Mouse (Mus musculus): ENCODE results near the gene Stk25. TPM values are rescaled to one million over a fixed set of nuclear protein-coding genes. Genes with fewer than 3 reads are reported as not detected.
"Not testable (repeated sequence)": the region's sequence is repeated elsewhere in the genome, so short reads cannot be mapped to it uniquely, and the experiment has no call there.

Gene Stk25
- 100 to 1,000 TPM; 382 to 402 TPM for total RNA-seq (2021)
- long read RNA-seq, experiment 1, full-length matches to known transcripts: 414 of 478 reads
- long read RNA-seq, experiment 1, partial matches to known transcripts: 34 of 478 reads
- long read RNA-seq, experiment 1, other reads (novel, unspliced or antisense): 30 of 478 reads
- long read RNA-seq, experiment 2, full-length matches to known transcripts: 325 of 387 reads
- long read RNA-seq, experiment 2, partial matches to known transcripts: 21 of 387 reads
- long read RNA-seq, experiment 2, other reads (novel, unspliced or antisense): 41 of 387 reads

DNA sequence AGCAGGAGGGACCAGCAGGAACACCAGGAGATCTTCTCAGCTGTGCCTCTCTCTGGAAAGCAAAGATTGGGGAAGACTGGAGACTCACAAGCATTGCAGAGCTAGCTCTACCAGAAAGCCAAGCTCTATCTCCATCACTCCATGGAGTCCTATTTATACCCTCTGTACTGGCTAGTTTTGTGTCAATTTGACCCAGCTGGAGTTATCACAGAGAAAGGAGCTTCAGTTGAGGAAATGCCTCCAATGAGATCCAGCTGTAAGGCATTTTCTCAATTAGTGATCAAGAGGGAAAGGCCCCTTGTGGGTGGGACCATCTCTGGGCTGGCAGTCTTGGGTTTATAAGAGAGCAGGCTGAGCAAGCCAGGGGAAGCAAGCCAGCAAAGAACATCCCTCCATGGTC, at the start of gene Stk25:
Gene Stk25, minus strand, starts transcription at position 101 of the 400 bp plus-strand sequence.
- intact Hi-C loops (cut with DNase I); DNase-seq (ENCODE audit: low spot score in 2 of 2): not testable (repeated sequence)

DNA sequence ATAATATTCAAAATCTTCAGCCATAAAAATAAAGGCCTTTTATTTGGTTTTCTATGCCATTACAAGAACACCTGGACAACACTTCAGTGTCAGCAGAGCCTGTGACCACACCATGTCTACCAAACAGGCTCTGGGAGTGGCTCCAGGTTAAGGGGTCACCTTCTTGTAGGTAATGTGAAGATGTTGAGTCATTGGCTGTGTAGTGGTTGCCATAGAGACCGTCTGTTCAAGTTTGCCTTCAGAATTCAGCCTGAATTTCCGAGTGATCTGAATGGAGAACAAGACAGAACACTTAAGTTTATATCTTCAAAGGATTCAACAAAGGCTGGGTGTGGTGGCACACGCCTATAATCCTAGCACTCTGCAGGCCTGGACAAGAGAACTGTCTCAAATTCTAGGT, 46.9 kb upstream of the Stk25 start:
- intact Hi-C loops (cut with DNase I): no loop called here
- DNase-seq (ENCODE audit: low spot score in 2 of 2): no peak

DNA sequence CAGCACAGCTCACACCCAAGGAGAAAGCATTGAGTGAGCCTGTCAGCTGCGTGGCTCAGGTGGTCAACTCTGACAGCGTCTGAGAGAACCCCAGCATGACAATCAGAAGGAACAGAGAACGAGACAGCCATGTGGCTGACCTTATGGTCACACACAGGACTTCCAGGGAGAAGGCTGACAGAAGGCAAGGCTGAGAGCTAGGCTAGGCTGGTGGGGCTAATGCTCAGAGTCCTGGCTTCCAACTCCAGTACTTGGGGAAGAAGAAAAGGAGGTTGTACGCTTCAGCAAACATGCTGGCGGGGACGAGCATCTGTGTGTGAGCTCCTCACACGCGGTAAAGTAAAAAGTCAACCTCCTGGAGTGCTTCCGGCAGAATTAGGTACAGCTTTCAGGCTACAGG, 45.9 kb upstream of the Stk25 start:
- intact Hi-C loops (cut with DNase I): no loop called here
- DNase-seq (ENCODE audit: low spot score in 2 of 2): no peak

DNA sequence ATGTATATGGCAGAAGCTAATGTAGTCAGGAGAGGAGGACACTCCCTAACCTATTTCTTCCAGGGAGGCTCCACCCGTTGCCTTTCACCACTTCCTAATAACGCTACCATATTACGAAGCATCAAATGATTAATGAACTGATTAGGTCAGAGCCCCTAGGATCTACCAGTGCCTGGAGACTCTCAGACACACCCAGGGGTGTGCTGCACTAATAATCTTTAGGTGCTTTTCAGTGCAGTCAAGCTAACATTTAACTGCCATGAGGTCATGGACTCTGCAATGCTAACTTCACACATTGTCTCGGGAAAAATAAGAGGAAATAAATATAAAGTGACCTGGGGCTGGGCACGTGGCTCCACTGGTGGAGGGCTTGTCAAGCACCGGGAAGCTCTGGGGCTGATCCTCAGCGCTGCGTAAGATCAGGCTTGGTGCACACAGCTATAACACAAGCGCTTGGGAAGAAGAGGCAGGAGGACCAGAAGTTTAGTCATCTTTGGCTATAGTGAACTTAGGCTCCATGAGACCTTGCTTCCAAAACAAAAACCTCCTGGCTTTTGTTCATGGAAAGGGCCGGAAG, 45.1 kb upstream of the Stk25 start:
- intact Hi-C loops (cut with DNase I): no loop called here
- DNase-seq (ENCODE audit: low spot score in 2 of 2): no peak

DNA sequence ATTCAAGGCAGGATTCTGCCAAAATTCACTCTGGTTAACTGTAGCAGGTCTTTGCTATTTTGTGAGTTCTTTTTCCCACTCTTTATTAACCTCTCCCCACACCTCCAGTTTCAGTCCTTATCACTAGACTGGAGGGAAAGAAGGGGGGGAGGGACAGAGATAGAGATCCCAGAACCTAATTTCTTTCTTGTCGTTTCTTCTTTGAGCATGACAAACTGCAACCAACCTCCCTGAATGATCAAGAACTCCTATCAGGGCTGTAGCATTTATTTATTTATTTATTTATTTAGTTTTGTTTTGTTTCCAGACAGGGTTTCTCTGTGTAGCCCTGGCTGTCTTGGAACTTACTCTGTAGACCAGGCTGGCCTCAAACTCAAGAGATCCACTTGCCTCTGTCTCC, 43.6 kb upstream of the Stk25 start:
- intact Hi-C loops (cut with DNase I): no loop called here
- no peak for DNase-seq (ENCODE audit: low spot score in 2 of 2)

DNA sequence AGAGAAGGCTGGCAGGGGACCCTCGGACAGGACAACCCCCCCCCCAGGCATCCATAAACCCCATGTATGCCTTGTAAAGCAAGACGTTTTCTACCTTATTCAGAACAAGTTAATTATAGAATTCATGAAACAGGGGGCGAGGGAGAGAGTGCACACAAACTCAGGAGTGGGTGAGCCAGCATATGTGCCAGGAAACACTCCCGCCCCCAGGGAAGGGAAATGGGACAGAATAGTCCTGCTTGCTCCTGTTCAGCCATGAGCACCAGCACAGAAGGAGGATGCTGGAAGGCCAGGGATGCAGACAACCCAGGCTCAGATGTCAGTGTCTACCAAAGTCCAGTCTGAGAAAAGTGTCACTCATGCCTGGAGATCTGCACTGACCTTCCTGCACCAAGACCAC, 40.7 kb upstream of the Stk25 start:
- DNase-seq (ENCODE audit: low spot score in 2 of 2): peak; percentile 68 to 77
- intact Hi-C loops (cut with DNase I): no loop called here

DNA sequence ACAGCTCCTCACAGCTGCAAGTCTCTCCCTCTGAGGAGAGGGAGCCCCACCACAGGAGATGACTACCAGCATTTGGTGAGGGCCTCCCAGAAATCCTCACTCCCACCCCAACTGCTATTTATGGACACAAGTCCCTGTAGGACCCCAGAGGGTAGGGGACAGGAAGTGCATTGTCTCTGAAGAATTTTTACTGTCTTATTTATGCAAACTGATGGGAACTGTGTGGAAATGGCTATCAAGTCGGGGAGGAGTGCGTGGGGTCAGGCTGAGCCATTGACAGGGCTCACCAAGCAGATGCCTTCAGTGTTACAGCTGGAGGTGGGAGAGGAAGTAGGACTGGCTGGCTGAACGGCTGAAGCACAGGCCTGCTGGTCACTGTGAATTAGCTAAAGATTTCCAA, 38.9 kb upstream of the Stk25 start:
- intact Hi-C loops (cut with DNase I): no loop called here
- DNase-seq (ENCODE audit: low spot score in 2 of 2): no peak

DNA sequence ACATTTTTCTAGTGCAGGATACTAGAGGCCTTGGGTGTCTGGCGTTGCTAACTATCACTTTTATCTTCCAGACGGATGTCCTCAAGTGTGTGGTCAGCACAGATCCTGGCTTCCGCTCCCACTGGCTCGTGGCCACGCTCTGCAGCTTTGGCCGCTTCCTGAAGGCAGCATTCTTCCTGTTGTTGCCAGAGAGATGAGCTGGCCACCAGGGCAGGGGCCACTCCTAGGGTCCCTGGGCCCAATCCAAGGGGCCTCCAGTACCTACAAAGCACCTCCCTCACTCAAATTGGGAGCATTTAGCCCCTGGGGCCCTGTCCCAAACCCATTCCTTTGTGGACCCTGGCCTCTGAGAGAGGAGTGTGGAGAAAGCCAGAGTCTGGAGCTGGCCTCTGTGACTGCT, 36.5 kb upstream of the Stk25 start:
- DNase-seq (ENCODE audit: low spot score in 2 of 2): no peak
- intact Hi-C loops (cut with DNase I): no loop called here

DNA sequence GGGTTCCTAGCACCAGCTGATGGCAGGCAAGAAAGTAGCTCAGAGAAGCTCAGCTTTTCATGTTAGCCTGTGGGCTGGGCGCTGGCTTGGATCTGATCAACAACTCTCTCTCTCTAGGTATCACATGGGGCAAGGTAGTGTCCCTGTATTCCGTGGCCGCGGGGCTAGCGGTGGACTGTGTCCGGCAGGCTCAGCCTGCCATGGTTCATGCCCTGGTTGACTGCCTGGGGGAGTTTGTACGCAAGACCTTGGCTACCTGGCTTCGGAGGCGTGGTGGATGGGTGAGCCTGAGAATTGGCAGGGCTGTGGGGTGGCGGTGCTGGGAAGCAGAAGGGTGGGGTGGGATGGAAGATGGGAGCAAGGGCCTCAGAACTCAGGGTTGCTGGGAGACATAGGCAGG, 35.5 kb upstream of the Stk25 start:
- DNase-seq (ENCODE audit: low spot score in 2 of 2): no peak
- intact Hi-C loops (cut with DNase I): no loop called here

DNA sequence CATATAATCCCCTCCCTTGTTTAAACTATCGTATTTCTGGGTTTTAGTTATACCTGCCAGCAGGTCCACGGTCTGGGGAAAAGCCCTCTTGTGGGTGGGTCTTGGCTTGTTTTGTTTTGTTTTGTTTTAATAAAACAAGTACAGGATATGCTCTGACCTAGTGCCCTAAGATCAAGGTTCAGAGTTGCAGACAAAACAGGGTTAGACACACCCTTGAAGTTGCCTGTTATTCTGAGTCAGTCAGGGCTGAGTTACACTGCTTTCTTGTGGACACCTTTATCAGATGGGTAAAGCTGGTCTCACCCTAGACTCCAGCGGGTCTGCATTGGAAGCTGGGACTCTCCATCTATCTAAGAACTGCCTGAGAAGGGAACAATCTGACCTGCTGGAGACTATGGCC, 35.0 kb upstream of the Stk25 start:
- DNase-seq (ENCODE audit: low spot score in 2 of 2): no peak
- intact Hi-C loops (cut with DNase I): no loop called here

DNA sequence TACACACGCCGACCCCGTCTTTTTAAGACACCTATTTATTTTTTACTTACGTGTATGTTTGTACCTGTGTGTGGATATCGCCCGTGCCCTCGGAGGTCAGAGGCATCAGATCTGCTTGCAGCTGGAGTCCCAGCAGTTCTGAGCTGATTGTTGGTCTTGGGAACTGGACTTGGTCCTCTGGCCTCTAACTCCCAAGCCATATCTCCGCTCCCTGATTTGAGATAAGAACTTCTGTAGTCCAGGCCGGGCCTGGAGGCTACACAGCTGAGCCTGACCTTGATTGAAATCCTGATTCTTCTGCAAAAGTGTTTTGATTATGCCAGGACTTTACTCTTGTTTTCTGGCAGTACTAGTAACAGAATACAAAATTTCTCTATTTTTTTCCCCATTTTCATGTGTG, 34.3 kb upstream of the Stk25 start:
- no peak for DNase-seq (ENCODE audit: low spot score in 2 of 2)
- intact Hi-C loops (cut with DNase I): no loop called here

DNA sequence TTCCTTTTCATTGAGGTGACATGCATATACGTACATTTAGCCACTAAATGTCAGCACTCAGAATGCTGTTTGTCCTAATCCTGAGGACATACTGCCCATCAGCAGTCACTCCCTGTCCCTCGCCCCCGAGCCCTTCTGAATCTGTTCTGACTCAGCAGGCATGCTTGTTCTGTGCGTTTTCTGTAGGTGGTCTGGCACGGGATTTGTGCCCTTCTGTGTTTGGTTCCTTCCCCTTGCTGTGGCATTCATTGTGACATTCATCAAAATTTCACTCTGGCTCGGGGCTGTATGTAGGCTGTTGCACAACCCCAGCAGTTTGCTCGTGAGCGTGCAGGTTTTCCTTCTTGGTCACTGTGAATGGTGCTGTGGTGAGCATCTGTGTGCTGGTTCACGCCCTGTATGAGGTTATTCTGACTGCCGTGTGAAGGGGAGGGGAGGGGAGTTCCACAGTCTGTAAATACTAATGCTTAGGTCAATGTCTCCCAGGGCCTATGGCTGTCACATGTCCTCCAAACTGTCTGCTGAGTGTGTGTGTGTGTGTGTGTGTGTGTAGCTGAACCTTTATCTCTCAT, 33.4 kb upstream of the Stk25 start:
- DNase-seq (ENCODE audit: low spot score in 2 of 2): peak in 1 of 2 experiments; percentile 54
- intact Hi-C loops (cut with DNase I): no loop called here

DNA sequence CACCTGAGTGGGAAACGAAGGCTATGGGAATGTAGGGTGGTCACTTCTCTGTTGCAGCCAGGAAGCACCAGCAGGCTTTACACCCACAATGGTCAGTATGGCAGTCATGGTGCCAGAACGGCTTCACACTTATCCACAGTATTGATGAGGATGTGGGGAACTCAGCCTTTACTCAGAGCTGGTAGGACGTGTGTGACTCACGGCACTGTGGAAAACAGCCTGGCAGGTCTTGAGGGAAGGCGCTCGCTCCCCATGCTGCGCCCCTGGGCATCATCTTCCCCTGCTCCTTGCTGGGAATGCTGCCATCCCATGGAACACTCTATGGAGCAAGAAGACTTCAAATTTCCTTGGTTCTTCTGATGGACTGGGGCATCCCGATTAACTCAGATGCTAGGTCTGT, 32.6 kb upstream of the Stk25 start:
- DNase-seq (ENCODE audit: low spot score in 2 of 2): no peak
- intact Hi-C loops (cut with DNase I): no loop called here

DNA sequence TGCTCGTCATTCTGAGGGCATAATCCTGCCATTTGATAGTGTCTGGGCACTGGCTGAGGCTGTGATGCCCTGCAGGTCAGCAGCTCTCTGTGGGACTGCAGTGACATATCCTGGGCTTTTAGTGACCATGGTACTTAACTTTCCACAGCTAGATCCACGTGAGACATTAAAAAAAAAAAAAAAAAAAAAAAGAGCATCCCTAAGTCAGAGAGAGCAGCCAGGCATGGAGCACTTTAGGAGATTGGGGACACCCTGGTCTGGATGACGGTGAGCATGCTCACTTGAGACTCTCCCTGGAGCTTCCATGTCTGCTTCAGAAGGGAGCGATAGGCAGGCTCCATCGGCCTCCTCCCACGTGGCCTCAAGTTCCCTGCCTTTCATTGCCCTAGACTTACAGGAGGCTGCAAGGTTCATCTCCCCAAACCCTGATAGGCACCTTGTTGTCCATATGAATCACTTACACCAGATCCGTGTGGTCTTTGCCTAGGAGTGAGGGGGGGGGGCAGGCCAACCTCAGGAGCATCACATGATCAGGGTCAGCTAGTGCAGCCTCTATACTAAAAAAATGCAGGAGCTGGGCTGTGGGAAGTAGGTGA, 31.5 kb upstream of the Stk25 start:
- intact Hi-C loops (cut with DNase I): no loop called here
- DNase-seq (ENCODE audit: low spot score in 2 of 2): no peak

DNA sequence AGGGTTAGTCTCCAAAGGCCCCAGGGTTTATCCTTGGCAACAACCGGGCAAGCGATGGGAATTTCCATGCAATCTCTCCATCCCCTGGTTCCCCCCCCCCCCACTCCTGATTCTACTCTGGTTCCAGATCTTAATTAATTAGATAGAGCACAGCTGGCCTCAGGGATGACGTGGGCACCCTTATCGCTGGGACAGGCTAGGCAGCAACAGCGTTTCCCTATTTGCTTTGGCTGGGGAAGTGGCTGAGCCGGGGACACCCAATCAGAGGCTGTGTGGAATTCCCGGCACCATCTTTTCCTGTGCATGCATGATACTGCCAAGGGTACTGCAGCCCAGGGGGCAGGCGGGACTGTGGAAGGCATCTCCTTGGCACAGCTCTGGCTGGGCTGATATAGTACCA, 29.7 kb upstream of the Stk25 start:
- no peak for DNase-seq (ENCODE audit: low spot score in 2 of 2)
- intact Hi-C loops (cut with DNase I): no loop called here

DNA sequence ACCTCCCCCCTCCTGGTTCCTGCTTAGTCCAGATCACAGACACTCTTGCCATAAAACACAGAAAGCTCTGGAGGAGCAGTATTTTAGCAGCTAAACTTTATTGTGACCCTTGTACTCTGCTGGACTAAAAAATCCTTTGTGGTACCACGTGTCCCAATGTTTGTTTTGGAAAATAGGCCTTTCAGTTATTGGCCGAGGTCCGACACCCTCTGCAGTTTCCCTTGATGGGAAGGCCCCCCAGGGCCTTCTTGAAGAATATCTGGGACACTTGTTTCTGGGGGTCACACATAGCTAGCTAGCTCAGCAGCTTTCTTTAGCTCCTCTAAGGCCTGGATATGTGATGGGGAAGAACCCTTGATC, 28.5 kb upstream of the Stk25 start:
- intact Hi-C loops (cut with DNase I): no loop called here
- DNase-seq (ENCODE audit: low spot score in 2 of 2): no peak

DNA sequence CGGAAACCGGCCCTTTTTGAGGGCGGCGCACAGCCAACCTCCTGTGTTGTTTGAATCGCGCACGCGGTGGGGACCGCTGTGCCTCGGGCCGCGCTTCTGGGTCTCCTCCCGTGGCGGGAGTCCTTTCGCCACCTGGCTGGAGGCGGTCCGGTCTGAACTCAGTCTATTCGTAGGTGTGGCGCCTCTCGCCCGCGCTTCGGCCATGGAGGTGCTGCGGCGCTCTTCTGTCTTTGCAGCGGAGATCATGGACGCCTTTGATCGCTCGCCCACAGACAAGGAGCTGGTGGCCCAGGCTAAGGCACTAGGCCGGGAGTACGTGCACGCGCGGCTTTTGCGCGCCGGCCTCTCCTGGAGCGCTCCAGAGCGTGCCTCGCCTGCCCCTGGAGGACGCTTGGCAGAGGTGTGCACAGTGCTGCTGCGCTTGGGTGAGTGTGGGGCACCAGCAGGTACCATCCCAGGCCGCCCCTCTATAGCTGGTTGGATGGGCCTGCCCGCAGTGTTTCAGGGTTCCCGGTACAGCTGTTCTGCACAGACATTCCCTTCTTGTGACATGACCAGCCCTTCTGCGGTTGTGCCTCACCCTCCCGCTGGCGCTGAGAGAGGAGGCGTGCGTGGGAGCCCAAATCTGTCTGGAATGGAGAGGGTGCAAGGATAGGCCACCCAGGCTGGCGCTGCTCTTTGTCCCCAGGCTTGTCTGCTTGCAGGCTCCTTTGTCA, 27.9 kb upstream of the Stk25 start:
- intact Hi-C loops (cut with DNase I): no loop called here

DNA sequence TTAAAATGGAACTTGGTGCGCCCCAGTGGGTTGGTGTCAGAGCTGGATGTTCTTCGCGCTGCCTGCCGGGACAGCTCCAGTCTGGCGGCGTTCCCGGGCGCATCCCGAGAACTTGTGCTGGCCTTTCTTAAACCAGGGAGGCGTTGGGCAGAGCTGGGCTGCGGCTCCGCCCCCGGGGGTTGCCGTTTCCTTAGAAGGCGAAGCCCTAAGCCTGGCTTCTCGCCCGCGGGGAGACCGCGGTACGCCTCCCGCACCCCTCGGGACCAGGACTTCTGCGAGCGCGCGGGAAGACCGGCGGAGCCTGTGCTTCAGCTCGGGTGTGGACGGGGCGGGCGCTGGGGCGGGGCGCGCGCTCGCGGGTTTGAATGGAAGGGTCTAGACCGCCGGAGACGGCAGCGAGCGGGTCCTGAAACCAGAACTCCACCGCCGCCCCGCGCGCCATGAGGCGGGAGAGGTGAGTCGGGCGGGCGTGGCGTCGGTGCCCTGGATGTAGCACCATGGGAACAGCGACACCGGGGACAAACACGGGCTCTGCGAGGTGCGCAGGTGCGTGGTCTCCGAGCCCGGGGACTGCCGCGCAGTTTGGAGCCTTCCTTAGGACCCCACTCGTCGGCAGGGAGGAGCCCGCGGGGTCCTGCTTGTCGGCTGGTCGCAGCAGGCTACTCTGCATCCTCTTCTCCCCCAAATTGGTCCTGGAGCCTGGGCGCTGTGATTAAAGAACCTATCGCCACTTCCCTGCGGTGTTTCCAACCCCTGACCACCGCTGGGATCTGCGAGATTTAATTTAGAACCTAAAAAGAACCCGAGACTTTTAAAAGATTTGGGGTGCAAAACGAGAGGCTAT, 27.2 kb upstream of the Stk25 start, which contains the start of gene Bok:
Gene Bok, plus strand, starts transcription at position 260 of the 844 bp plus-strand sequence.
- peak; percentile 67 to 71 for DNase-seq (ENCODE audit: low spot score in 2 of 2)
- intact Hi-C loops (cut with DNase I): no loop called here

More for the DNA sequence above, 27.9 kb upstream of the Stk25 start:
- DNase-seq (ENCODE audit: low spot score in 2 of 2): peak; percentile 59 to 66

DNA sequence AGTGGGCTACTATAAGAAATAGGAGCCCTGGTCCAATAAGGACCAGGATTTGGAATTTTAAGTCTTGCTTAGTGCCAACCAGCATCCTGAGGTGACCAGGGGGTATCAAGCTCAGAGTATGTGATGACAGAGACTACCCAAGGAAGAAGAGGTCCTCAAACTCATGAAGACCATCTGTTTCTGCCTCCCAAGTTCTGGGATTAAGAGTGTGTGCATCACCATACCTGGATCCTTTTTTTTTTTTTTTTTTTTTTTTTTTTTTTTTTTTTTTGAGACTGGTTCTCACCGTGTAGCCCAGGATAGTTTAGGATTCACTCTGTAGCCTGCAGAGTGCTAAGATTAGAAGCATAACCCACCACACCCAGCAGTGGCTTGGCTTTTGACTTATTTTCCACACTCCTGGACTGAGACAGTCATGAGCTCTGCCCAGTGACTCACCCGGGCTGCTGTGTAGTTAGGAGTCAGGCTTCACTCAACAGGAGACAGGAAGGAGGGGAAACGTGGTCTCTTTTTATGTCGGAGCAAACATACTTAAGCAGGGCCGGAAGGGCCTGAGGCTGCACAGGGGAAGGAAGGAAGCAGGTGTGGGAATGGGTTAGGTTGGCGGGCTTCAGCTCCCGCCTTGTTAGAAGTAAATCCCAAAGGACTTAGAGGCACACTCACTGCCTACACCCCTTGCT, 21.6 kb upstream of the Stk25 start:
- DNase-seq (ENCODE audit: low spot score in 2 of 2): no peak
- intact Hi-C loops (cut with DNase I): no loop called here

Measured in left cerebral cortex, postnatal 14 days (tissue).